ENCODE assay signal across 20 mouse cellular contexts in the genomic region with DNA sequence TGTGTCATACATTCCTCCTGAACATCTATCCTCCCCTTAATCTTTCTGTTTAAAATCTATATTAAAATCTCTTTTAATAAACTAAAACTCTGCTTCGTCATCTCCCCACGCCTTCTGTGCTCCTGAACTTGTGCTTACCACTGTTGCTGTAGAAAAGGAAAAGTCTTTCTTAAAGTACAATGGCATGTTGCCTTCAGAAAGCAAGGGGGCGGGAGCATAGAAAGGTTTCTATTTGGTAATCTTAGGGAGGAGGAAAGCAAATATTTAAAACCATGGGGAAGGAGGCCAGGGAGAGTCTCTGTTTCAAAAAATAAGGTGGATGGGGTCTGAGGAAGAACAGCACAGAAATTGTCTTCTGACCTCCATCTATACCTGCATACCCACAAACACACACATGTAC. TPM values are rescaled to one million over a fixed set of nuclear protein-coding genes. Genes with fewer than 3 reads are reported as not detected.
DNase-seq lines count a peak whose midpoint lies in the region; ATAC-seq and TF ChIP-seq lines count a peak whose summit lies in the region.
"Had no signal": no experiment of that assay in that cellular context is flagged by ENCODE, and none has a peak within 500 bp of the region (broad histone marks: within the 10 kb centered on the region; RNA-seq: fewer than 3 reads in every experiment).

No protein-coding gene starts in this region.

- H3K9me3 ChIP-seq in lung, postnatal 0 days (ENCODE audit: low read length) = no peaks in the 10 kb centered on the region

- H3K36me3 ChIP-seq in lung, postnatal 0 days (ENCODE audit: insufficient read depth, low read length) = no peaks in the 10 kb centered on the region
- H3K36me3 ChIP-seq: G1E had no signal

- TF ChIP-seq CTCF in lung, postnatal 0 days (IDR thresholded peaks at IDR 0.05) = no peak

- WGBS in lung, postnatal 0 days = 71% methylated on average over 3 of the region's 3 CpGs

- TF ChIP-seq EP300 in lung, postnatal 0 days (IDR thresholded peaks at IDR 0.05) = no peak

- peaks cover 17% of the 10 kb centered on the region; the same call in 1 of the 2 replicates for H3K27me3 ChIP-seq in lung, postnatal 0 days (replicated peaks; ENCODE audit: insufficient read depth, low read length)
- H3K27me3 ChIP-seq: CH12.LX had no signal

- H3K27ac ChIP-seq in lung, postnatal 0 days (ENCODE audit: low read length) = no peak overlapping the region

- H3K4me3 ChIP-seq in lung, postnatal 0 days (ENCODE audit: low read depth, low read length) = no peak overlapping the region

- H3K4me1 ChIP-seq in lung, postnatal 0 days (ENCODE audit: insufficient read depth, low read depth, low read length) = peaks cover 7% of the 10 kb centered on the region

- DNase-seq in lung, postnatal 0 days (ENCODE audit: low spot score) = peak; percentile 30
- DNase-seq in lung, postnatal 25 days (ENCODE audit: low spot score) = no peak
- peak; percentile 75 for DNase-seq in lung, postnatal 36 days
- no peak for DNase-seq in lung, postnatal 10 days
- DNase-seq: adrenal gland, adult 2 months; adrenal gland, adult 8-10 months; adrenal gland, postnatal 10 days; adrenal gland, postnatal 14 days; adrenal gland, postnatal 25 days; adrenal gland, postnatal 36 days; B cell, adult 2 months; cerebellum, adult 11 months; cerebellum, adult 11-12 months; cerebellum, adult 18-20 months had no signal

- no peak overlapping the region for H3K9ac ChIP-seq in lung, postnatal 0 days (replicated peaks; ENCODE audit: low read depth)

- no peak for ATAC-seq in lung, postnatal 0 days
- ATAC-seq: activated CD4-positive, CD25-positive, alpha-beta regulatory T cell, adult 4 months; CD4-positive, CD25-positive, alpha-beta regulatory T cell, adult 4 months; Patski had no signal

- H3K4me2 ChIP-seq in lung, postnatal 0 days (replicated peaks; ENCODE audit: low read depth, low read length) = no peak overlapping the region

RNA-seq across cellular contexts. Expression of a gene that starts 38.0 kb away (rescaled TPM):
- 4.2 and 4.4 TPM in 2 replicates for polyA plus RNA-seq in lung, postnatal 0 days (2015; fragmentation: Nextera tagmentation; extraction: Ambion mirVana)
- polyA plus RNA-seq: C2C12, G1E had no signal

RNA-seq across cellular contexts. Expression of a gene that starts 51.8 kb away (rescaled TPM):
- 40.8 and 41.4 TPM in 2 replicates for polyA plus RNA-seq in lung, postnatal 0 days (2015; fragmentation: Nextera tagmentation; extraction: Ambion mirVana)

Comparison
In these comparisons a context has a peak if more than half of its experiments do, and no peak if none do; other contexts are left out.
1. DNase-seq: peak in lung, postnatal 0 days (single experiment) and lung, postnatal 36 days (single experiment); none in lung, postnatal 25 days (single experiment) and lung, postnatal 10 days (single experiment).